ENCODE assay signal across 8 mouse cellular contexts in genomic region chr8:105224413-105225271, GRCm38 (mm10). TPM values are rescaled to one million over a fixed set of nuclear protein-coding genes. Genes with fewer than 3 reads are reported as not detected.
DNase-seq lines count a peak whose midpoint lies in the region; ATAC-seq lines count a peak whose summit lies in the region.

Gene D230025D16Rik, plus strand, starts transcription at chr8:105225145.

- H3K9me3 ChIP-seq in hindbrain, embryonic 12.5 days (replicated peaks): no peaks in the 10 kb centered on the region

- peak; percentile 96 for ATAC-seq in hindbrain, embryonic 12.5 days (ENCODE audit: low FRiP score)

- DNase-seq in Muller cell, postnatal 12 days (ENCODE audit: inconsistent ontology term): peak; percentile 92
- DNase-seq in cerebellum, adult 9-11 months: peak; percentile 93
- DNase-seq in frontal cortex, postnatal 10 days (ENCODE audit: low spot score in 2 of 2): peak; percentile 85 to 93
- DNase-seq in layer of hippocampus, postnatal 14 days (ENCODE audit: low spot score in 2 of 2): peak; percentile 90 to 95
- DNase-seq in lung, postnatal 14 days: peak; percentile 98
- peak; percentile 88 for DNase-seq in retina, adult 2 months (ENCODE audit: low read depth, low spot score)
- DNase-seq in thymus, postnatal 36 days: peak; percentile 94 to 97

- H3K9ac ChIP-seq in hindbrain, embryonic 12.5 days: peak within 1 kb of the TSS; percentile 89

- H3K36me3 ChIP-seq in hindbrain, embryonic 12.5 days: no peaks in the 10 kb centered on the region

- WGBS in hindbrain, embryonic 12.5 days: 3% methylated on average over 34 of the region's 34 CpGs

- H3K4me1 ChIP-seq in hindbrain, embryonic 12.5 days: peaks cover 17% of the 10 kb centered on the region

- no peaks in the 10 kb centered on the region for H3K27me3 ChIP-seq in hindbrain, embryonic 12.5 days

- peak within 1 kb of the TSS; percentile 64 for H3K27ac ChIP-seq in hindbrain, embryonic 12.5 days

- peak within 1 kb of the TSS; percentile 90 for H3K4me3 ChIP-seq in hindbrain, embryonic 12.5 days

- peak within 1 kb of the TSS; percentile 74 for H3K4me2 ChIP-seq in hindbrain, embryonic 12.5 days (replicated peaks)

RNA-seq across cellular contexts. Expression of gene D230025D16Rik, which starts in this region (rescaled TPM):
- polyA plus RNA-seq in hindbrain, embryonic 12.5 days (2016; fragmentation: Nextera tagmentation; extraction: Ambion mirVana): 28.5 and 28.9 TPM in 2 replicates
- total RNA-seq in layer of hippocampus, postnatal 14 days (2021): 10 to 100 TPM; 29.2 to 30.9 TPM

Comparison
In these comparisons a context has a peak if more than half of its experiments do, and no peak if none do; other contexts are left out.
1. Peak in every context shown above with its lines: DNase-seq, ATAC-seq, H3K4me3 ChIP-seq and H3K27ac ChIP-seq.